Mouse (Mus musculus) midbrain, embryonic 15.5 days (tissue): ENCODE measurements at regions not wholly inside any gene's neighbourhood (a gene's known extent, or its start where the extent isn't known, plus 50 kb on each side); places are given as distances from the start of the nearest gene placed in this dataset.

Experiments
- ATAC-seq: fragments of 200-750 bp; cut with Nextera tagmentation; replicated peaks from 2 replicates; pipeline ENCODE4 v1.8.0; 2017; ENCODE audit warnings: moderate TSS enrichment
- H3K27ac ChIP-seq: fragments of 300-500 bp; sonication (generic); 2 replicates; pipeline ENCODE4 v1.5.1; 2015; ENCODE audit warnings: mild to moderate bottlenecking, inconsistent platforms
- H3K27me3 ChIP-seq: fragments of 300-500 bp; sonication (generic); replicated peaks from 2 replicates; pipeline ENCODE4 v1.6.1; 2015; ENCODE audit warnings: inconsistent platforms
- H3K36me3 ChIP-seq: fragments of 300-500 bp; sonication (generic); replicated peaks from 2 replicates; pipeline ENCODE4 v1.6.1; 2015; ENCODE audit warnings: inconsistent platforms
- H3K4me1 ChIP-seq: fragments of 300-500 bp; sonication (generic); 2 replicates; pipeline ENCODE4 v1.6.1; 2015; ENCODE audit warnings: inconsistent platforms
- H3K4me2 ChIP-seq: fragments of 300-500 bp; sonication (generic); 2 replicates; pipeline ENCODE4 v1.6.1; 2015; ENCODE audit warnings: inconsistent platforms, mild to moderate bottlenecking, moderate library complexity
- H3K4me3 ChIP-seq: fragments of 300-500 bp; sonication (generic); 2 replicates; pipeline ENCODE4 v1.5.1; 2015; ENCODE audit warnings: mild to moderate bottlenecking, inconsistent platforms
- H3K9ac ChIP-seq: fragments of 300-500 bp; sonication (generic); 2 replicates; pipeline ENCODE4 v1.6.1; 2015; ENCODE audit warnings: mild to moderate bottlenecking, inconsistent platforms
- H3K9me3 ChIP-seq: fragments of 300-500 bp; sonication (generic); 2 replicates; pipeline ENCODE4 v1.6.1; 2016; ENCODE audit warnings: inconsistent platforms
- WGBS: fragments of 180-500 bp; shearing (Covaris S2); methylation state at CpG from one replicate; pipeline ENCODE4 v1.1.7; 2015; ENCODE audit warnings: mixed read lengths; 5-methylcytosine and 5-hydroxymethylcytosine counted together

GRCm38 (mm10) chr2:146565693-146566092, 53.5 kb upstream of the Ralgapa2 start:
- ATAC-seq: no peak
- no peaks in the 10 kb centered on the region for H3K9me3 ChIP-seq
- H3K27me3 ChIP-seq: no peaks in the 10 kb centered on the region
- no peak overlapping the region for H3K9ac ChIP-seq
- H3K4me1 ChIP-seq: no peaks in the 10 kb centered on the region
- H3K4me3 ChIP-seq: no peak overlapping the region
- no peaks in the 10 kb centered on the region for H3K36me3 ChIP-seq
- no peak overlapping the region for H3K27ac ChIP-seq
- WGBS: 83% methylated on average over 6 of the region's 6 CpGs
- no peak overlapping the region for H3K4me2 ChIP-seq

- no peak overlapping the region for H3K9ac ChIP-seq
- H3K9me3 ChIP-seq: no peaks in the 10 kb centered on the region
- H3K27me3 ChIP-seq: no peaks in the 10 kb centered on the region
- H3K4me3 ChIP-seq: no peak overlapping the region
- no peak for ATAC-seq
- H3K27ac ChIP-seq: no peak overlapping the region
- no peaks in the 10 kb centered on the region for H3K36me3 ChIP-seq
- no peak overlapping the region for H3K4me2 ChIP-seq
- 84% methylated on average over 11 of the region's 11 CpGs for WGBS
- no peaks in the 10 kb centered on the region for H3K4me1 ChIP-seq
Observed at GRCm38 (mm10) chr2:146568171-146568842, 56.2 kb upstream of the Ralgapa2 start.

DNA sequence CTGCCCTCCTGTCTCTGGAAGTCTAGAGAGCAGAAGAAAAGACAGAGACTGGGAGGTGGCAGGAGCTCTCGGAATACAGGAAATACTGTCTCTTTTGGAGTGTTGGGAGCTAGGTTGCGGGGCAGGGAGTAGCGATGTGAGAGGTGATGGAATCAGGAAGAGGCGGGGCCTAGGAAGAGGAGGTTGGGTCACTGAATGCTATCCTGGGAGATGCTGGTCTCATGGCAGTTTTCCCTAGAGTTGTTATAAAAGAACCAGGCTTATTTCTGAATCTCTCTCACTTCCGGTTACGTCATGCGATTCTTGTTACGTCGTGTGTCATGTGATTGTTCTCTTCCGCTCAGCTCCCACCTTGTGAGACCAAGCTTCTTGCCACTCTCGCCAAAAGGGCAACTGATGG, 58.9 kb upstream of the Ralgapa2 start:
- Histone ChIP-seq H3K9ac (no peak overlapping the region), H3K27ac (no peak overlapping the region), H3K36me3 (no peaks in the 10 kb centered on the region), H3K4me3 (no peak overlapping the region), H3K4me1 (no peaks in the 10 kb centered on the region), H3K4me2 (no peak overlapping the region), H3K27me3 (no peaks in the 10 kb centered on the region), H3K9me3 (0 out of 2 replicates have a peak, but pooled peaks cover 3% of the 10 kb centered on the region)
- ATAC-seq: no peak
- WGBS: 94% methylated on average over 11 of the region's 11 CpGs

- WGBS: 96% methylated on average over 9 of the region's 9 CpGs
- no peak overlapping the region for H3K27ac ChIP-seq
- no peak for ATAC-seq
- 0 out of 2 replicates have a peak, but pooled peaks cover 3% of the 10 kb centered on the region for H3K9me3 ChIP-seq
- no peaks in the 10 kb centered on the region for H3K27me3 ChIP-seq
- H3K36me3 ChIP-seq: no peaks in the 10 kb centered on the region
- no peak overlapping the region for H3K9ac ChIP-seq
- H3K4me2 ChIP-seq: no peak overlapping the region
- H3K4me1 ChIP-seq: no peaks in the 10 kb centered on the region
- no peak overlapping the region for H3K4me3 ChIP-seq
Observed at GRCm38 (mm10) chr2:146571857-146572256, 59.7 kb upstream of the Ralgapa2 start.

DNA sequence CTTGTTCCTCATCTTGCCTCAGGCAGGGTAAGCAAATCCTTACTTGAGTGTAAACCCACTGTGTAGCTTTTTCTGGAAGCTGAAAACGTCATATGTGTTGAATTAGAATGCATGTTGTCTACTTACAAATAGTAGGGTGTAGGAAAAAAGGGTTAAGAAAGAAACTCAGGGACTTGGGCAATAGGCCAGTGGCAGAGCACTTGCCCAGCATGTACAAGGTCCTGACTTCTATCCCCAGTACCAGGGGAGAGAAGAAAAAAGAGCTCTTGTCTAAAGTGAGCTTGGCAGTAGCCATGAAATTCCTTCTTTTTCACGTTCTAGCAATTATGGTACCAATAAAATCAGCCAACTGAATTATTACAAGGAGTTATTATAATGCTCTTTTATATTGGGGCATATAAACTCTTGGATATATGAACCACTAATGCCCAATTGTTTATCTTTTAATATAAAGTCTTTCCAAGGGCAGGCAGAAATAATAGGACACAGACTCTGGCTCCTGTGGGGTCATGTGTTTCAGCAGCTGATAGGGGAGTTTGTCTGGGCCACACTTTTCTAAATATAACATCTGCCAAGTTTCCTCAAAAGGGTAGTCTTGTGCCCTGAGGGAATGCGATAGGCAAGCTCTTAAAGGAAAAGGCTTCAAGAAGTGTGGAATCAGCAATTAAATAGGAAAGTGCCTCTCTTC, 63.6 kb upstream of the Ralgapa2 start:
- no peak overlapping the region for H3K4me2 ChIP-seq
- no peak overlapping the region for H3K4me3 ChIP-seq
- 0 out of 2 replicates have a peak, but pooled peaks cover 3% of the 10 kb centered on the region for H3K9me3 ChIP-seq
- no peak for ATAC-seq
- H3K4me1 ChIP-seq: no peaks in the 10 kb centered on the region
- H3K36me3 ChIP-seq: no peaks in the 10 kb centered on the region
- H3K9ac ChIP-seq: no peak overlapping the region
- WGBS: 64% methylated on average over 3 of the region's 3 CpGs
- H3K27ac ChIP-seq: no peak overlapping the region
- no peaks in the 10 kb centered on the region for H3K27me3 ChIP-seq

DNA sequence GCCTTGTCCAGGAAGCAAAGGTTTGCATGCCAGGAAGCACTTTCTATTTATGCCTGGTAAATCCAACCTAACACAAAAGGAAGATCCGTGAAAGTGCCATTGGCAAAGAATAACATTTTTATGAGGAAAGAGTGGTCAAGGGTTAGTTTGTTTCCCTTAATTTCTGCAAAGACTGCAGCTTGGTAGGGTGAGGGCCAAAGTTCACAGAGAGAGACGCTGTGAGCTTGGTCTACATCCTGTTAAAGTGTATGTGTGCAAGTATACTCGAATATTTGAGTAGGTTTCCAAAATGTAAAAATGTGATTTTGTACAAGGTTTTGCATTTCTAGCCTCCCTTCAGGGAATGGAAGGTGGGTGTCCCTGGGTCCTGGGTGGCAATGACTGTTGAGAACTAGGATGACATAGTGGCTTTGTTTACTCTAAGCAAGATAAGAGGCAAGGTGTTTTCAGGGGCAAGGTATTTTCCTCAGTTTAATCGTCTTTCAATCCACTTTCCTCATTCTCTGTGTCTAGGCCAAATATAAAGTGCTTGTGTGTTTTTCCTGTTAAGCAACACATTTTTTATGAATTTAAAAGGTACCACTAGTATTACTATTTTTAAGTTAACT, 64.3 kb upstream of the Ralgapa2 start:
- no peak overlapping the region for H3K9ac ChIP-seq
- 0 out of 2 replicates have a peak, but pooled peaks cover 3% of the 10 kb centered on the region for H3K9me3 ChIP-seq
- WGBS: 72% methylated on average over 4 of the region's 4 CpGs
- no peaks in the 10 kb centered on the region for H3K36me3 ChIP-seq
- H3K4me3 ChIP-seq: no peak overlapping the region
- no peaks in the 10 kb centered on the region for H3K27me3 ChIP-seq
- ATAC-seq: no peak
- H3K4me2 ChIP-seq: no peak overlapping the region
- H3K27ac ChIP-seq: no peak overlapping the region
- H3K4me1 ChIP-seq: no peaks in the 10 kb centered on the region

GRCm38 (mm10) chr2:146577096-146577495, 65.0 kb upstream of the Ralgapa2 start:
- Histone ChIP-seq H3K4me1 (no peaks in the 10 kb centered on the region), H3K4me2 (no peak overlapping the region), H3K4me3 (no peak overlapping the region), H3K27me3 (no peaks in the 10 kb centered on the region), H3K9me3 (0 out of 2 replicates have a peak, but pooled peaks cover 3% of the 10 kb centered on the region), H3K27ac (no peak overlapping the region), H3K9ac (no peak overlapping the region), H3K36me3 (no peaks in the 10 kb centered on the region)
- WGBS: 83% methylated on average over 3 of the region's 3 CpGs
- ATAC-seq: no peak

GRCm38 (mm10) chr2:146581220-146581619, 69.1 kb upstream of the Ralgapa2 start:
- no peaks in the 10 kb centered on the region for H3K9me3 ChIP-seq
- H3K4me3 ChIP-seq: no peak overlapping the region
- no peak overlapping the region for H3K27ac ChIP-seq
- no peaks in the 10 kb centered on the region for H3K27me3 ChIP-seq
- no peak for ATAC-seq
- no peak overlapping the region for H3K4me2 ChIP-seq
- H3K36me3 ChIP-seq: no peaks in the 10 kb centered on the region
- no peak overlapping the region for H3K9ac ChIP-seq
- 87% methylated on average over 3 of the region's 3 CpGs for WGBS
- no peaks in the 10 kb centered on the region for H3K4me1 ChIP-seq

GRCm38 (mm10) chr2:146583807-146584388, 71.8 kb upstream of the Ralgapa2 start:
- Histone ChIP-seq H3K4me2 (no peak overlapping the region), H3K4me3 (no peak overlapping the region), H3K9me3 (no peaks in the 10 kb centered on the region), H3K27ac (no peak overlapping the region), H3K9ac (no peak overlapping the region), H3K4me1 (no peaks in the 10 kb centered on the region), H3K36me3 (no peaks in the 10 kb centered on the region), H3K27me3 (no peaks in the 10 kb centered on the region)
- ATAC-seq: no peak

DNA sequence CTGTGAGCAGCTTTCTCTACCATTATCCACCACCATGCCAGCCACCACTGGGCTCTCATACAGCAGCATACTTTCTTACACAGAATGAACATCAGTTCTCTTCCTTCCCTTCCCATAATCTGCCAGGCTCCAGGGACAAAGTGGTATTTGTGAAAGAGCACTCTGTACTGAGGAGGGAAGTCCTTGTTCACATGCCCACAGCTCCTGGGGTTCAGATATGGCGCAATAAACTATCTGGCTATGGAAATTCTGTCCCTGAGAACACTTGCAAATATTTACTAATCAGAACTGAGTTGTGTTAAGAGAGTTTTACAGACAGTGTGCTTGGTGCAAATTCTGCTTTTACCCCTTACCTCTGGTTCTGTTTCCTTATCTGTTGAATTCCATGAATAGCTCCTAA, 74.2 kb upstream of the Ralgapa2 start:
- H3K4me1 ChIP-seq: no peaks in the 10 kb centered on the region
- no peak for ATAC-seq

DNA sequence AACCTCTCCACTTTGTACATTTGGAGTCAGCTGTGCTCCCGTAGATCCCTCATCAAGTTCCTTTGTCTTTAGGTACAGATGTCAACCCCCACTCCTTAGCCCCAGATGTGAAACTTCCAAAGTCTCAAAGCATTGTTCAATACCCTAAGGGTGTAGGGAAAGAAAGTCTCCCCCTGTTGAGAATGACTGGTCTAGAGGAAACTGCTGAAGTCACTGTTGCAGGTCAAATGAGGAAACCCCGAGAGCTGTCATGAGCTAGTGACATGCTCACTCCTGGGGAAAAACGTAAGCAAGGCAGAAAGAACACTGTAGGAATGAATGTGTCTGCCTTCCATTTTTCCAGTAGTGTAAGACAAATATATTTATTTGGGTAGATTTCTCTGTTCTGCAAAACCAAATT, 74.8 kb upstream of the Ralgapa2 start:
- Histone ChIP-seq H3K9ac (no peak overlapping the region), H3K9me3 (no peaks in the 10 kb centered on the region), H3K4me2 (no peak overlapping the region), H3K36me3 (no peaks in the 10 kb centered on the region), H3K4me1 (no peaks in the 10 kb centered on the region), H3K27ac (no peak overlapping the region), H3K4me3 (no peak overlapping the region), H3K27me3 (no peaks in the 10 kb centered on the region)
- WGBS: 77% methylated on average over 3 of the region's 3 CpGs
- ATAC-seq: no peak

More for the DNA sequence above, 74.2 kb upstream of the Ralgapa2 start:
- Histone ChIP-seq H3K9me3 (no peaks in the 10 kb centered on the region), H3K4me3 (no peak overlapping the region), H3K27me3 (no peaks in the 10 kb centered on the region), H3K36me3 (no peaks in the 10 kb centered on the region), H3K9ac (no peak overlapping the region), H3K4me2 (no peak overlapping the region), H3K27ac (no peak overlapping the region)
- WGBS: 98% methylated on average over 1 of the region's 1 CpGs

- H3K4me2 ChIP-seq: no peak overlapping the region
Observed at GRCm38 (mm10) chr2:146589860-146590259, 77.7 kb upstream of the Ralgapa2 start.

More at GRCm38 (mm10) chr2:146589860-146590259, 77.7 kb upstream of the Ralgapa2 start:
- no peak overlapping the region for H3K27ac ChIP-seq
- H3K4me1 ChIP-seq: no peaks in the 10 kb centered on the region
- no peaks in the 10 kb centered on the region for H3K9me3 ChIP-seq
- 85% methylated on average over 3 of the region's 3 CpGs for WGBS
- no peaks in the 10 kb centered on the region for H3K36me3 ChIP-seq
- ATAC-seq: no peak
- no peaks in the 10 kb centered on the region for H3K27me3 ChIP-seq
- no peak overlapping the region for H3K9ac ChIP-seq
- no peak overlapping the region for H3K4me3 ChIP-seq
